Mouse (Mus musculus): ENCODE results near the gene Pkp4.

DNA sequence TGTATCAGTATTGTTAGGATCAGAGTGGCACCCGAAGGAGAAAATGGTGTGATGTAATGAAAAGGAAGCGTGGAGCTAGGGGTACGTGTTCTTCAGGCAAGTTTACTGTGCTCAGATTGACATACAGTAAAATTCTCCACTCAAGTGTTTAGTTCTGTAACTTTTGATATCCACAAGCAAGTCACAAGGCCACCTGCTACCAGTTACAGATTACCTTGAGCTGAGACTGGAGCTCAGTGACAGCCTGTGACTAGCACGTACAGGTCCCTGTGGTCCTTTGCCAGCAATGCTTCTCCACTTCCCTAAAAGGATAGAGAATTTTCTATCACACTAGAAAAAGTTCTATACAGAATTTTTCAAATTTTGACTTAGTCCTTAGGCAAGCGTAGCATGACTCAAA is 73.9 kb downstream of the Pkp4 start:
- TF ChIP-seq POLR2A (IDR thresholded peaks at IDR 0.05; ENCODE audit: borderline replicate concordance, extremely low read depth, insufficient read depth, insufficient read length, poor library complexity, severe bottlenecking): no peak
- no peak for TF ChIP-seq CTCF (IDR thresholded peaks at IDR 0.05; ENCODE audit: borderline replicate concordance, extremely low read depth, insufficient read depth, insufficient read length)
